Mouse (Mus musculus) limb, embryonic 12.5 days (tissue): ENCODE measurements around the gene Maff. TPM values are rescaled to one million over a fixed set of nuclear protein-coding genes. Genes with fewer than 3 reads are reported as not detected.

Experiments used
- ATAC-seq: fragments of 200-750 bp; cut with Nextera tagmentation; 2 replicates; pipeline ENCODE4 v1.8.0; 2017; ENCODE audit warnings: low read depth, moderate TSS enrichment; ENCODE audit not compliant: insufficient number of reproducible peaks, insufficient read depth, low FRiP score, low TSS enrichment
- H3K27ac ChIP-seq: fragments of 300-500 bp; sonication (generic); 2 replicates; pipeline ENCODE4 v1.5.1; 2016; ENCODE audit warnings: mild to moderate bottlenecking, moderate library complexity
- H3K27me3 ChIP-seq: fragments of 300-500 bp; sonication (generic); 2 replicates; pipeline ENCODE4 v1.6.1; 2016; ENCODE audit warnings: mild to moderate bottlenecking, moderate library complexity
- H3K36me3 ChIP-seq: fragments of 300-500 bp; sonication (generic); 2 replicates; pipeline ENCODE4 v1.6.1; 2016; ENCODE audit warnings: mild to moderate bottlenecking, moderate library complexity
- H3K4me1 ChIP-seq: fragments of 300-500 bp; sonication (generic); replicated peaks from 2 replicates; pipeline ENCODE4 v1.6.1; 2016
- H3K4me2 ChIP-seq: fragments of 300-500 bp; sonication (generic); 2 replicates; pipeline ENCODE4 v1.6.1; 2016; ENCODE audit warnings: mild to moderate bottlenecking, moderate library complexity
- H3K4me3 ChIP-seq: fragments of 300-500 bp; sonication (generic); replicated peaks from 2 replicates; pipeline ENCODE4 v1.5.1; 2016; ENCODE audit warnings: mild to moderate bottlenecking
- H3K9ac ChIP-seq: fragments of 300-500 bp; sonication (generic); replicated peaks from 2 replicates; pipeline ENCODE4 v1.6.1; 2016; ENCODE audit warnings: mild to moderate bottlenecking, moderate library complexity
- H3K9me3 ChIP-seq: fragments of 300-500 bp; sonication (generic); 2 replicates; pipeline ENCODE4 v1.6.1; 2016; ENCODE audit warnings: mild to moderate bottlenecking, moderate library complexity
- WGBS: fragments of 180-500 bp; shearing (Covaris S2); methylation state at CpG from one replicate; pipeline ENCODE4 v1.1.7; 2016; 5-methylcytosine and 5-hydroxymethylcytosine counted together
- polyA plus RNA-seq: library from polyadenylated mRNA; unstranded; fragments of >200 nt; fragmentation: Nextera tagmentation; extraction: Ambion mirVana; gene quantifications from 2 replicates; pipeline ENCODE4 v1.2.1, GENCODE M21; 2016

Maff gene
- polyA plus RNA-seq, 1 experiment from 2014 or later = 2.0 TPM

DNA sequence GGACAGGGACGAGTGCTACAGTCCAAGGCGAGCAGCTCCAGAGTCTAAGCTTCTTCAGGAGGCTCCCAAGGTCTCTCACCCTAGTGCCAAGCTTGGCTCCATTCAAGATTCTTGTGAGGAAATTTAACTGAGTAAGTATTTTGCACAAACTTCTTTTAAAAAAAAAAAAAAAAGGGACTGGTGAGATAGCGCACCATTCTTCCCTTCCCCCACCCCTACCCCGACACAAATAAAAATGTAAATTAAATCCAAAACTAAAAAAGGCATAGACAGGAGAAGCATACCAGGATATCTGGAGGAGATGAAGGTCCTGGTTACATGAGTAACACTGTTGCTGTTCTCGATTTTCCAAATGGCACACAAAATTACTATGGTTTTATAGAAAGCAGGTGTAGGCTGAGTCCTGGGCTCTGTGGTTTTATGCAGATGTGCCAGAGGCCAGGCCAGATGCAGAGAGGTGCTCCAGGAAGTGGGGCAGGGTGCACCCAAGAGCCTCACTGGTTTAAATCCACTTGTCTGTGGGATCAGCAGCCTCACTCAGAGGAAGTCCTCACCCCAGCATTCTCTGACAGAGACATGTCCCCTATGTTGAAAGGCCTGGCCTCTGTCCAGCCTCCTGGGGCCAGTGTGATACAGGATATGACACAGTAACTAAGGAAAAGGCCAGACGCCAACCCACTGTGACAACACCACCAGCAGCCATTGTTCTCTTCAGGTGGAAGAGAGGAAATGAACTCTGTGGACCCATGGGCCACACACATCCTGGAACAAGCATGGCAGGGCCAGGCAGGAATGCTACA, 23.2 kb upstream of the Maff start:
- H3K36me3 ChIP-seq = no peaks in the 10 kb centered on the region
- no peak overlapping the region for H3K4me3 ChIP-seq
- no peaks in the 10 kb centered on the region for H3K27me3 ChIP-seq
- 69% methylated on average over 6 of the region's 6 CpGs for WGBS
- no peaks in the 10 kb centered on the region for H3K9me3 ChIP-seq
- H3K4me2 ChIP-seq = no peak overlapping the region
- ATAC-seq = no peak
- no peak overlapping the region; the same call in 1 of the 2 replicates for H3K9ac ChIP-seq
- H3K27ac ChIP-seq = peak overlapping the region; percentile 74
- peaks cover 34% of the 10 kb centered on the region for H3K4me1 ChIP-seq

DNA sequence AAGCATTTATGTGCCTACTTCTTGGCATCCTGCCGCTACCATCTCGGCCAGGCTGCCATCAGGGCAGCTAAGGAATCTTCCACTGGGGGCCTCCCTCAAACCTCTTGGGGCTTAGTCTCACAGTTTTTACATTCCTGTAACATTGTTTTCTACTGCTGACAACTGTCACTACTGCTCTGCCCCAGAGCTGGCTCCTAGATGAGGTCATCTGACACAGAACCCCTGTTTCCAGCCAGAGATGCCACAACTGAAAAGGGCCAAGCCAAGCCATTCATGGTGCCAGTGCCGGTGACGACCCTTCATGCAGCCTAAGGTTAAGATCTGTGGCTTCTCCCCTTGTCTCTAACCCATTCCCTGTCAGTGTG, 22.6 kb upstream of the Maff start:
- WGBS = 72% methylated on average over 4 of the region's 4 CpGs
- no peak for ATAC-seq
- H3K4me3 ChIP-seq = no peak overlapping the region
- H3K27ac ChIP-seq = peak overlapping the region; percentile 74
- peaks cover 34% of the 10 kb centered on the region for H3K4me1 ChIP-seq
- no peaks in the 10 kb centered on the region for H3K36me3 ChIP-seq
- H3K9ac ChIP-seq = no peak overlapping the region
- H3K9me3 ChIP-seq = no peaks in the 10 kb centered on the region
- H3K4me2 ChIP-seq = no peak overlapping the region
- H3K27me3 ChIP-seq = no peaks in the 10 kb centered on the region

DNA sequence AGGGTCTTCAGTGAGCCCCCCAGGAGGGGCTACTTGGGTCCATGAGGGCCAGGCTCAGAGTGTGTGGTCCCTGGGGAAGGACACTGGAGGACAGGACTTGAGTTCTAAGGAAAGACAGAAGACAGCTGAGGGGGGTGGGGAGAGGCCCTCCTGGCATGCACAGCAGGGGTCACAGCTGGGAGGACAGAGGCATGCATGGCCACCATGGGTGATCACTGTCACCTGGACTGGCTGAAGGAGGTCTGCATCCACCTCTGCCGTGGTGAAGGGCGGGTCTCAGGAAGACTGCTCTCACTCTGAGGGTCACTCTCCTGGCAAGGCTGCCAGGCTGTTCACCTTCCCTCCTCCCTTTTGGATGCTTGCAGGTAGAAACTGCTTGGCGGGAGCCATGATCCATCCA, 22.0 kb upstream of the Maff start:
- H3K4me3 ChIP-seq = no peak overlapping the region
- no peak overlapping the region for H3K9ac ChIP-seq
- no peak overlapping the region for H3K4me2 ChIP-seq
- H3K27me3 ChIP-seq = no peaks in the 10 kb centered on the region
- no peak for ATAC-seq
- 82% methylated on average over 3 of the region's 3 CpGs for WGBS
- no peaks in the 10 kb centered on the region for H3K9me3 ChIP-seq
- H3K36me3 ChIP-seq = no peaks in the 10 kb centered on the region
- peaks cover 34% of the 10 kb centered on the region for H3K4me1 ChIP-seq
- 0 out of 2 replicates have a peak overlapping the region, but pooled peaks have one; percentile 13 for H3K27ac ChIP-seq

DNA sequence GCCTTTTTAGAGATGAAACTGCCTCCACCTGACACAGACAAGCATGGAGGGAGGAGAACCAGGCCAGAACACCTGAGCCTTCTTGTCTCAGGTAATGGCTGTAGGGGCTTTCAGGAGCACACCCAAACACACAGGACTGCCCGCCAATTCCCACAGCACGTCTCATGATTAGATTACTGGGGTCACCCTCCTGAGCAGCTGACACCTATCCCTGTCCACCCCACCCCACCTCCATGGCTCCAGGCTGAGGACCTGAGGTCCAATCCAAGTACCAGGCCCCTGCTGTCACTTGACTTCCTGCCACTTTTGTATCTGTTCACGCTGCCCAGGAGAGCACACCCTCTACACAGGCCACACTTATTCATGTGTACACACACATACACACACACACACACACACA, 20.7 kb upstream of the Maff start:
- Histone ChIP-seq H3K9ac (no peak overlapping the region), H3K4me3 (no peak overlapping the region), H3K27ac (peak overlapping the region; percentile 29; the same call in 1 of the 2 replicates), H3K9me3 (no peaks in the 10 kb centered on the region), H3K36me3 (no peaks in the 10 kb centered on the region), H3K4me1 (peaks cover 34% of the 10 kb centered on the region), H3K4me2 (no peak overlapping the region), H3K27me3 (no peaks in the 10 kb centered on the region)
- 83% methylated on average over 3 of the region's 3 CpGs for WGBS
- ATAC-seq = no peak

DNA sequence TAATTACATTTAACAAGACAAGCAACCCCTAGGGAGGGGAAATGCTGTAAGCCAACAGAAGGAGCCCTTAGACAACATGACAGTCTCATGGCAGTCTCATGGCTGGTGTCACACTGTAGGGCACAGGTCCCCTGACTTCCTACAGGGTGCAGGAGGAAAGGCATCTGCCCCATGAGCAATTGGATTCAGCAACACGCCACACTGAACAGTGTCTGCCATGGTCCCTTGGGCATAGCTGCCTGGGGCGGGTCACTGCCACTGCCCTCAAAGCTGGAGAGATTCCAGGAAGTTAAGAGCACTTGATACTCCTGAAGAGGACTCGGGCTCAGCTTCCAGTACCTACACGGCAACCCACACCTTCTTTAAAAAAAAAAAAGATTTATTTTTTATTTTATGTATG, 20.2 kb upstream of the Maff start:
- 78% methylated on average over 4 of the region's 4 CpGs for WGBS
- Histone ChIP-seq H3K9me3 (no peaks in the 10 kb centered on the region), H3K9ac (no peak overlapping the region), H3K4me3 (no peak overlapping the region), H3K27ac (peak overlapping the region; percentile 29; the same call in 1 of the 2 replicates), H3K27me3 (no peaks in the 10 kb centered on the region), H3K4me1 (peaks cover 34% of the 10 kb centered on the region), H3K36me3 (no peaks in the 10 kb centered on the region), H3K4me2 (0 out of 2 replicates have a peak overlapping the region, but pooled peaks have one; percentile 13)
- no peak for ATAC-seq

DNA sequence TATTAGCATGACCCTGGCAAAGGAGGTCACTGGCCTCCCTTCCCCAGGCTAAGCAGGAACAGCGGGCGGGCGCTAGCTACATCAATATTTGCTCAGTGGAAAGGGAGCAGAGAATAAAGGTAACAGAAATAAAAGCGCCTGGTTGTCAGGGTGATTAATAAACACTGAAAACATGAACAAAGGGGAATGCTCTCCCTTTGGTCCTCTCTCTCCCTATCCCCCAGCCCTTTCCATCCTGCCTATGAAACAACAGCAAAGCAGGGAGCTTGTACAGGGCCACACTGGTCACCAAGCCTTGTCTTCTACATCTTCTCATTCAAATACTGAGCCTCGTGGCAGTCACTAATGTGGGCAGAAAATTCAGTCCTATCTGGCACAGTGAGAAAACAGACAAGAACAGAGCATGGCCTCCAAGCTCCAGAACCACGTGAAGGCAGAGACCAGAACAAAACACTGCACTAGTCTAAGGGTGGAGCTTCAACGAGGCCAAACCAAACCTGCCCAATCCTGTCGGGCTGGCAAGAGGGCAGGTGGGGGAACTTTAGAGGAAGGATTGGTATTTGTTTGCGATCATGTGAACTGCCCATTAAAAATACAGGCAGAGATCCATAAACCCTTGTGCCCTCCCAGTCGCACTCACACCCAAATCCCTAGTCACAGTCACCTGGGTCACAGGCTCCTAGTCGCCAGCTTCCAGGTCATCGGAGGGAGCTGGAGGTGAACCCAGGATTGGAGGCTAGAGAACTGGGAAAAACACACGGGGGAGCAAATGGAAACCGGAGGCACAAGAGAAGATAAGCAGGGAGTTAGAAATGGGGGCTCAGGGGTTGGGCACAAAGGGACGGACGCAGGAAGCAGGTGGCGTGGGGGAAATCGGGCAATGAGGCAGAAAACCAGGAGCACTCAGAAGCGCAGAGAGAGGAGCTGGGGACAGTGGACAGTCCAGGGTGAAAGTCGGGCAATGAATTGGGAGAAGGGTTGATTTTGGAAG, 19.2 kb upstream of the Maff start:
- H3K4me3 ChIP-seq = peak overlapping the region; percentile 55
- H3K4me2 ChIP-seq = peak overlapping the region; percentile 76
- H3K9ac ChIP-seq = peak overlapping the region; percentile 64
- H3K27ac ChIP-seq = peak overlapping the region; percentile 76
- no peaks in the 10 kb centered on the region for H3K9me3 ChIP-seq
- no peaks in the 10 kb centered on the region for H3K36me3 ChIP-seq
- peaks cover 34% of the 10 kb centered on the region for H3K4me1 ChIP-seq
- H3K27me3 ChIP-seq = no peaks in the 10 kb centered on the region
- WGBS = 20% methylated on average over 20 of the region's 20 CpGs
- ATAC-seq = 0 out of 2 replicates have a peak, but pooled peaks have one; percentile 0

DNA sequence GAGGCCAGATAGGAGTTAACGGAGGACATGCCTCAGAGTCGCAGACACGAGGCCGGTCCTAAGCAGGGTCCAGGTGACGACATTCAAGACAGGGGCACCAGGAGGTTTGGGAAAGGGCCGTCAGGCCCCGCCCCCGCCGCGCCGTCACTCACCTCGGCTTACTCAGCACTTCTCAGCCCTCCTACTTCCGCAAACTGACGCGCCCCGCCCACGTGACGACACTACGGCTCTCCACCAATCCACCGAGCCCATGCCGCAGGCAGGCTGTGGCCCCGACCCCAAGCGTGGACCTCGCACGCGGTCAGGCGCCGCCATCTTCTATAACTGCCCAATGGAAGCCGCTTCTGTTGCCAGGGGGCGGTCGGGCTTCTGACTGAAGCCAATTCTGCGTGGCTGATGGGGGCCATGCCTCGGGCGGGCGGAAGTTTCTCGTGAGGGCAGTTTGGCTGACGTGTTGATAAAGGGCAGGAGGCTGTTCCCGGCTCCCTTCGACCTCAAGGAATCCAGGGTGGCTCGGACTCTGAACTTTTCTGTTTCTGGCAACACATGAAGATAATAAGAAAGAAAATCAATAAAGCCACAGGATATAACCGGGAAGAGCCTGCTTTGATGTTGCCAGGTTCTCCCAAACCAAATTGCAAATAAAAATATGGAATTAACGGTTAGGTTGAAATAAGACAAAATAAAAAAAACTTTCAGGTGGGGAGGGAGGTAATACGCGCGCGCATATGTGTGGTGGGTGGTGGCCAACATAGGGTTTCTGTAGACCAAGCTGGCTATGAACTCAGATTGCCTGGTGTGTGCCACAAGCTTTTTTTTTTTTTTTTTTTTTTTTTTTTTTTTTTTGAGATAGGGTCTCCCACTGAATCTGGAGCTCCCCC, 18.1 kb upstream of the Maff start, which contains the start of gene Pla2g6:
Gene Pla2g6 (minus strand): TSS at position 333 of the 881 bp plus-strand sequence.
- H3K27me3 ChIP-seq = no peaks in the 10 kb centered on the region
- no peaks in the 10 kb centered on the region for H3K36me3 ChIP-seq
- ATAC-seq = peak; percentile 97
- H3K9ac ChIP-seq = peak within 1 kb of the TSS; percentile 64
- H3K9me3 ChIP-seq = no peaks in the 10 kb centered on the region
- H3K4me3 ChIP-seq = peak within 1 kb of the TSS; percentile 55
- peaks cover 31% of the 10 kb centered on the region for H3K4me1 ChIP-seq
- H3K4me2 ChIP-seq = peak within 1 kb of the TSS; percentile 76
- H3K27ac ChIP-seq = peak within 1 kb of the TSS; percentile 76
- 4% methylated on average over 46 of the region's 46 CpGs for WGBS

DNA sequence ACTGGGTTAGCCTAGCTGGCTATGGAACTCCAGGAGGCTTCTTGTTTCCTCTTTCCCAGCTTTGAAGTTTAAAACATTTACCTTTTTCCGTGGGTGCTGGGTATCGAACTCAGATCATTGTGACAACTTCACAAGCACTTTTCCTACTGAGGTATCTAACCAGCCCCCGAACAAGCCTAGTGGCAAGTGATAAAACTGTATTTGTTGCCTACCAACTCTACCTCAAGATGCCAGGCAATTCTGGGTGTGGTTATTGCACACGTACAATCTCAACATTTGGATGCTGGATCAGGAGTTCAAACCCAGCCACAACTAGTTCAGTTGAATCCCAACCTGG, 17.5 kb upstream of the Maff start:
- no peaks in the 10 kb centered on the region for H3K36me3 ChIP-seq
- peaks cover 25% of the 10 kb centered on the region for H3K4me1 ChIP-seq
- no peak for ATAC-seq
- H3K27ac ChIP-seq = no peak overlapping the region
- no peaks in the 10 kb centered on the region for H3K27me3 ChIP-seq
- H3K4me2 ChIP-seq = no peak overlapping the region
- no peak overlapping the region for H3K9ac ChIP-seq
- H3K9me3 ChIP-seq = no peaks in the 10 kb centered on the region
- WGBS = 87% methylated on average over 4 of the region's 4 CpGs
- H3K4me3 ChIP-seq = no peak overlapping the region

DNA sequence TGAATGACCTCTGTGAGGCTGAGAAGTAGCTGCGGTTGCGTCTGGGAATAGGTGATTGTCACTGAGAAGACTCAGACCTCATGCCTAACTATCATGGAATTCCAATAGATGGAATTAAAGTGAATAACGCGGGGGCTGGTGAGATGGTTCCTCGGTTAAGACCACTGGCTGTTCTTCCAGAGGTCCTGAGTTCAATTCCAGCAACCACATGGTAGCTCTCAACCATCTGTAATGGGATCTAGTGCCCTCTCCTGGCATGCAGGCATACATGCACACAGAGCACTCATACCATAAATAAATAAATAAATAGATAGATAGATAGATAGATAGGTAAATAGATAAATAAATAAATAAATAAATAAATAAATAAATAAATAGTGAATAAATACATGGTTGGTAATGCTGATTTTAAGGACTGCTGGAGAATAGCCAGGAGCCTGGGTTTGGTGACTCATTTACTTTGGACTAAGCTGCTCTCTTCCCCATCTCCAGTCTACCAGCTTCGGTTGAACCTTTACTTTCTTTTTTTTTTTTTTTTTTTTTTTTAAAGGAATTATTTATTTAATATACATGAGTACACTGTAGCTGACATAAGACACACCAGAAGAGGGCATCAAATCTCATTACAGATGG, 17.0 kb upstream of the Maff start:
- Histone ChIP-seq H3K4me1 (peaks cover 22% of the 10 kb centered on the region; the same call in 1 of the 2 replicates), H3K27me3 (no peaks in the 10 kb centered on the region), H3K36me3 (no peaks in the 10 kb centered on the region), H3K4me3 (no peak overlapping the region), H3K27ac (no peak overlapping the region), H3K9ac (no peak overlapping the region), H3K4me2 (no peak overlapping the region), H3K9me3 (no peaks in the 10 kb centered on the region)
- no peak for ATAC-seq
- WGBS = 94% methylated on average over 6 of the region's 6 CpGs

DNA sequence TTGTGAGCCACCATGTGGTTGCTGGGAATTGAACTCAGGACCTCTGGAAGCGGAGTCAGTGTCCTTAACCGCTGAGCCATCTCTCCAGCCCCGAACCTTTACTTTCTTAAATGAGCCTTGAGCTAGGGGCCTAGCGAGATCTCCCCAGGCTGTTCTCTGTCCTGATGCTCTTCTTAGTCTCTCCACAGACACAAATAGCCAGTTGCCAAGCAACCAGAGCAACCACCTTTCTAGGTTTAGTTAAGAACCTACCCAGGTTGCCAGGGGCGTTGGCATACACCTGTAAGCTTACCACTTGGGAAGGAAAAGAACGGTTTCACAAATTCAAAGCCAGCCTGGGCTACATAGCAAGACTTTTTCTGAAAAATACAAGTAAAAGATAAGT, 16.4 kb upstream of the Maff start:
- Histone ChIP-seq H3K27ac (no peak overlapping the region), H3K27me3 (no peaks in the 10 kb centered on the region), H3K4me1 (peaks cover 24% of the 10 kb centered on the region), H3K9ac (no peak overlapping the region), H3K4me3 (no peak overlapping the region), H3K4me2 (no peak overlapping the region), H3K36me3 (no peaks in the 10 kb centered on the region), H3K9me3 (no peaks in the 10 kb centered on the region)
- WGBS = 93% methylated on average over 6 of the region's 6 CpGs
- no peak for ATAC-seq
